Mouse (Mus musculus): ENCODE measurements around the gene Hormad1. TPM values are rescaled to one million over a fixed set of nuclear protein-coding genes. Genes with fewer than 3 reads are reported as not detected.

Gene Hormad1
- polyA plus RNA-seq, 1 experiment from 2014 or later = not detected

DNA sequence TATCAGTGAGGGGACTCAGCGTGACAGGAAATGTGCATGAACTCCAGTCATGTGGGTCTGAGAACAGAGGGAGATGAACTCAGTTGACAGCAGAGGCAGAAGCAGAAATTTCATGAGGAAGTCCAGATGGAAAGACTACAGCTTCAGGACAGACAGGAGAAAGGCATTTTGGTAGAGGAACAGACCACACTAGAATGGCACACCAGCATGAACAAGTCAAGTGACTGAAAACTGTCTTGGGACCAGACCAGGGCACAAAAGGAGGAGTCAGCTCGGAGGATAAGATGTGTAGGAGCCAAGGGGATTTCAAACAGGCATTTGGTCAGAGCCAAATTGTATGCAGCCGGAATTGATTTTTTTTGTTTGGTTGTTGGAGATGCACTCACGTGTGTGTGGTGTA lies 76.2 kb downstream of the Hormad1 start:
- H3K27ac ChIP-seq (ENCODE audit: low read length) = no peak overlapping the region
- H3K4me1 ChIP-seq (ENCODE audit: control insufficient read depth, insufficient read depth, low read length) = no peaks in the 10 kb centered on the region
- peaks cover 8% of the 10 kb centered on the region; the same call in 1 of the 2 replicates for H3K36me3 ChIP-seq (ENCODE audit: control insufficient read depth, insufficient read depth, low read length)
- no peak for ATAC-seq
- no peaks in the 10 kb centered on the region for H3K9me3 ChIP-seq (replicated peaks; ENCODE audit: control insufficient read depth, low read length, poor library complexity, severe bottlenecking)
- WGBS = 86% methylated on average over 4 of the region's 4 CpGs
- H3K4me3 ChIP-seq (ENCODE audit: low read depth, low read length) = no peak overlapping the region
- H3K9ac ChIP-seq (ENCODE audit: low read depth, low read length) = no peak overlapping the region
- no peaks in the 10 kb centered on the region for H3K27me3 ChIP-seq (ENCODE audit: control insufficient read depth, insufficient read depth, low read depth, low read length)
- no peak overlapping the region for H3K4me2 ChIP-seq (ENCODE audit: low read length)

GRCm38 (mm10) chr3:95636072-95636471 lies 76.6 kb downstream of the Hormad1 start:
- Histone ChIP-seq H3K36me3 (ENCODE audit: control insufficient read depth, insufficient read depth, low read length) (peaks cover 8% of the 10 kb centered on the region; the same call in 1 of the 2 replicates), H3K4me1 (ENCODE audit: control insufficient read depth, insufficient read depth, low read length) (no peaks in the 10 kb centered on the region), H3K27ac (ENCODE audit: low read length) (no peak overlapping the region), H3K4me3 (ENCODE audit: low read depth, low read length) (no peak overlapping the region), H3K27me3 (ENCODE audit: control insufficient read depth, insufficient read depth, low read depth, low read length) (no peaks in the 10 kb centered on the region), H3K4me2 (ENCODE audit: low read length) (no peak overlapping the region), H3K9me3 (replicated peaks; ENCODE audit: control insufficient read depth, low read length, poor library complexity, severe bottlenecking) (no peaks in the 10 kb centered on the region), H3K9ac (ENCODE audit: low read depth, low read length) (no peak overlapping the region)
- 89% methylated on average over 4 of the region's 4 CpGs for WGBS
- no peak for ATAC-seq

Other genes starting within 250 kb of the Hormad1 start
- 89.6 and 101 TPM in 2 replicates for gene Cers2, start 244.9 kb upstream of the Hormad1 start, polyA plus RNA-seq (2015; fragmentation: Nextera tagmentation; extraction: Ambion mirVana)
- 42.3 and 43.3 TPM in 2 replicates for gene Setdb1, start 202.5 kb upstream of the Hormad1 start, polyA plus RNA-seq (2015; fragmentation: Nextera tagmentation; extraction: Ambion mirVana)
- gene 4930558C23Rik, start 156.8 kb upstream of the Hormad1 start, polyA plus RNA-seq (2015; fragmentation: Nextera tagmentation; extraction: Ambion mirVana) = not detected in 2 replicates
- 18.4 and 18.8 TPM in 2 replicates for gene Arnt, start 125.3 kb upstream of the Hormad1 start, polyA plus RNA-seq (2015; fragmentation: Nextera tagmentation; extraction: Ambion mirVana)
- gene Ctsk, start 60.4 kb upstream of the Hormad1 start, polyA plus RNA-seq (2015; fragmentation: Nextera tagmentation; extraction: Ambion mirVana) = 5.7 and 10.8 TPM in 2 replicates
- gene Ctss, start 32.9 kb upstream of the Hormad1 start, polyA plus RNA-seq (2015; fragmentation: Nextera tagmentation; extraction: Ambion mirVana) = 10.4 and 11.6 TPM in 2 replicates
- gene Golph3l, start 29.3 kb downstream of the Hormad1 start, polyA plus RNA-seq (2015; fragmentation: Nextera tagmentation; extraction: Ambion mirVana) = 27.0 and 28.5 TPM in 2 replicates
- 128 and 131 TPM in 2 replicates for gene Ensa, start 65.3 kb downstream of the Hormad1 start, polyA plus RNA-seq (2015; fragmentation: Nextera tagmentation; extraction: Ambion mirVana)
- gene Mcl1, start 99.1 kb downstream of the Hormad1 start, polyA plus RNA-seq (2015; fragmentation: Nextera tagmentation; extraction: Ambion mirVana) = 37.9 and 43.1 TPM in 2 replicates
- gene Adamtsl4, start 128.2 kb downstream of the Hormad1 start, polyA plus RNA-seq (2015; fragmentation: Nextera tagmentation; extraction: Ambion mirVana) = 0.80 and 1.0 TPM in 2 replicates
- gene Ecm1, start 179.9 kb downstream of the Hormad1 start, polyA plus RNA-seq (2015; fragmentation: Nextera tagmentation; extraction: Ambion mirVana) = 10.0 and 11.5 TPM in 2 replicates
- 46.2 and 54.1 TPM in 2 replicates for gene Tars2, start 200.5 kb downstream of the Hormad1 start, polyA plus RNA-seq (2015; fragmentation: Nextera tagmentation; extraction: Ambion mirVana)